In the genomic region with DNA sequence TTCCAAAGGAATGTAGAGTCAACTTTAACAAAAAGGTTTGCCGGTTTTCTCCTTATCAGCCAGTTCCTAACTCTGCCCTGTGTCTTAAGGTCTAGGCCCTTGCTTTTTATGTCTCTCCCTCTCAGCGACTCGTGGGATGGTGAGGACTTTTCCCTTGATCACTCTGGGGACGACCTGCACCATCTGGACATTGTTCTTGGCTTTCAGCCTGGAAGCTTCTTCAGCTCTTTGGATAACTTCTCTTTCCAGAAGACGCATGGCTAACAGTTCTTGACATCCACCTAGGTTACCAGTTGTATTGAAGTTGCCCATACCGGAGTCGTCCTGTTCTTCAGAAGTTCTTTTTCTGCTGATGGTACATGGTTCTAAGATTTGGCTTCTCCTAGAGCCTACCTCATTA, we compare ENCODE assay signal across 22 mouse cellular contexts.
"Had no signal": no experiment of that assay in that cellular context is flagged by ENCODE, and none has a peak within 500 bp of the region (broad histone marks: within the 10 kb centered on the region; RNA-seq: fewer than 3 reads in every experiment).

No protein-coding gene starts in this region.

- H3K27ac ChIP-seq: heart, embryonic 10.5 days; hindbrain, embryonic 13.5 days; hindbrain, embryonic 15.5 days; hindbrain, postnatal 0 days; kidney, embryonic 15.5 days; kidney, postnatal 0 days; limb, embryonic 13.5 days; limb, embryonic 15.5 days; liver, embryonic 12.5 days; liver, embryonic 14.5 days had no signal

- DNase-seq: gastrocnemius, postnatal 14 days; gastrocnemius, postnatal 36 days; heart, adult 18-20 months; heart, postnatal 10 days; heart, postnatal 36 days; kidney, adult 11 months; kidney, adult 2 months; kidney, adult 9 months; kidney, postnatal 14 days; kidney, postnatal 36 days; lung, adult 18-20 months had no signal

- H3K4me3 ChIP-seq: heart, embryonic 10.5 days; heart, embryonic 12.5 days; hindbrain, embryonic 13.5 days; hindbrain, embryonic 15.5 days; kidney, embryonic 15.5 days; limb, embryonic 13.5 days; limb, embryonic 15.5 days; liver, embryonic 12.5 days had no signal
